Mouse (Mus musculus) adrenal gland, adult 18-20 months (tissue): Measurements from ENCODE around the gene Rad51c. TPM values are rescaled to one million over a fixed set of nuclear protein-coding genes. Genes with fewer than 3 reads are reported as not detected.
A peak's percentile ranks its signal among the peaks of the same experiment; 100 is the strongest.
"Not testable (repeated sequence)": the region's sequence is repeated elsewhere in the genome, so short reads cannot be mapped to it uniquely, and the experiment has no call there.

ENCODE experiments used
- DNase-seq, 2 experiments: peaks; one replicate each; pipeline ENCODE4 v3.0.0; 2021 to 2022; ENCODE audit warnings: low spot score in 2 of 2
- long read RNA-seq, 2 experiments: library from polyadenylated mRNA; stranded (forward); transcript quantifications; one replicate each; pipeline ENCODE4 v2.0.0; 2021
- total RNA-seq, 2 experiments: library from RNA; stranded (reverse); gene quantifications; 1 replicate in 1 of 2; 2 replicates in 1 of 2; pipeline ENCODE4 v1.2.3; 2021

Gene Rad51c
- total RNA-seq: 1 to 10 TPM; 2.8 to 4.9 TPM
- long read RNA-seq, experiment 1, partial matches to known transcripts: 0 of 2 reads
- long read RNA-seq, experiment 1, other reads (novel, unspliced or antisense): 0 of 2 reads
- long read RNA-seq, experiment 2, partial matches to known transcripts: 0 of 2 reads
- long read RNA-seq, experiment 2, other reads (novel, unspliced or antisense): 1 of 2 reads

DNA sequence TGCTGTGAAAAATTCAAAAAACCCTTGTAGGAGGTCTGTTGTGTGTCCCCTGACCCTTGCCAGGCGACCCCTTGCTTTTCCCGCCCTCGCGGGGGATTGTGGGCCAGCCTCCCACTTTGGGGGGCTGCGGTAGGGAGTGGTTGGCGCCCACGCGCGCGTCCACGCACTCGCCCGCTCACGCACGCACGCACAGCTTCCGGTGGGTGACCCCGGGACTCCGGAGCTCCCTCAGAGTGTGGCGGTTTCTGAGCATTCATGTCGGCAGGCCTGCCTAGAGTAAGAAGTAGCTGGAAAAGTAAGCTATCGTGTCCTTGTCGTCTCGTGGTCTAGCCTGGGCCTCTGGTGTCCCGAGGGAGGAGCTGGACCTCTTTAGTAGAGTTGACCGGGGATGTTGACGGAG is at the start of gene Rad51c, which contains the start of gene Tex14:
Gene Rad51c (minus strand): TSS at position 79 of the 400 bp plus-strand sequence.
Gene Tex14 (plus strand): TSS at position 190 of the 400 bp plus-strand sequence.
- peak; percentile 12 to 35 for DNase-seq

DNA sequence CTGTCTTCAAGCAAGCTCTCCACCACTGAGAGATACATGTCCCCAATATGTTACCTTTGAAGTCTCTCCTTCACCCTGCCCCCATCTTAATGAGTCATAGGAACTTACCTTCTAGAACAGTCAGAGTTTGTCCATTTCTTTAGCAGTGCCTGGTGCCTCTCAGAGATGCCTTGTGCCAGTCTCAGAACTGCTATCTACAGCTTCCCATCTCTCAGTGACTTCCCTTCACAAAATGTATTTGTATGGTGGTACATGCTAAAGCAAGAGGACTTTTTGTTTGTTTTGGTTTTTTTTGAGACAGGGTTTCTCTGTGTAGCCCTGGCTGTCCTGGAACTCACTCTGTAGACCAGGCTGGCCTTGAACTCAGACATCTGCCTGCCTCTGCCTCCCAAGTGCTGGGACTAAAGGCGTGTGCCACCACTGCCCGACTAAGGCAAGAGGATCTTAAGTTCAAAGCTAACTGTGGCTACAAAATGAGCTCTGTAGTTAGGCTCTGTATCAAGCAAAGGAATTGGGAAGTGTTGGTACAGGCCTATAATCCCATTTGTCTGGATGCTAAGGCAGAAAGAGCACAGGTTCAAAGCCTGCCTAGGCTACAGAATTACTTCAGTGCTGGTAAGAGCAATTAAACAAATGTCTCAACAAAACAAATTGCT is 49.4 kb upstream of the Rad51c start:
- DNase-seq: no peak

DNA sequence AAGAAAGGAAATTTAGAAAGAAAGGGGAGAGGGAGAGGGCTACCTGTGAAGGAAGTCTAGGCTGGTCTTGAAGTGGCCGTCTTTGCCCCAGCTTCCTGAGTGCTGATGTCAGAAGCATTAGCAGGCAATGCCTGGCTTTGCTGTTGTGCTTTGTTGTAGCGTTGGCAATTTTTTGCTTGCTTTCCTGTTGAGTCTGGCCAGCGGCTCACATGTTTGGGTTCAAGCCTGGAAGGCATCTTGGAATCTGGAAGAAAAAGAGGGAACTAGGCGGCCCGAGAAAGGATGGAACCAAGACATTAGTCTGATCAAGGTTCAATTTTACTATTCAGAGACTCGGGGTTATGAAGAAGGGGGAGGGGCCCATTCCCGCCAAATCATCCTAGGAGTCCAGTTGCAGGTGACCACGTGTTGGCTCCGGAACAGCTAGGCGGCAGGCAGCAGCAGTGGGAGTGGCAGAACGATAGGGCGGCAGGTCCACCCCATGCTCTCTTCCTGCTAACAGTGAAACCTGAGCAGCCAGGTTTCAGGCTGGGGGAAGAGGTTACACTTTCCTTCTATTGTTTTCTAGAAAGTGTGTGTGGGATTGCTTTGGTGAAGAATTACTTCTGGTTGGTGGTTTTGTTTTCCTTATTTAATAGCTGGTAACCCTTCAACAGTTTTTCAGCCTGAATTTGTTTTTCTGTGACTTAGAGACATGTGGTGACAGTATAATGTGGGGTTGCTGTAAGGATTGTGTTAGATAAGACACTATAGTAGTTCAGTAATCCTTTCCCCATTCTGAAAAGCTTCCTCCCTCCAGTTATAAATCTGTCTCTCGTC is 48.7 kb upstream of the Rad51c start:
- no peak for DNase-seq

DNA sequence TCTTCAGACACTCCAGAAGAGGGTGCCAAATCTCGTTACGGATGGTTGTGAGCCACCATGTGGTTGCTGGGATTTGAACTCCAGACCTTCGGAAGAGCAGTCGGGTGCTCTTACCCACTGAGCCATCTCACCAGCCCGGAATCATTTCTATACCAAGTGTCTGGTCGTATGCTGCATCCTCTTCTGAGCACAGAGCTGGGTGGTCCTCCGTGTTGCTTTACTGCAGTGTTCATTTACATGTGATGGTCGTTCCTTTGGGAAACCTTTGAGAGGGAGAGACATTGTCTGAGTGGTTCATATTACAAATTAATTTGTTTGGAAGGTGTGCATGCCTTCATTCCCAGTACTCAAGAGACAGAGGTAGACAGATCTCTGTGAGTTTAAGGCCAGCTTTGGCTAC is 48.0 kb upstream of the Rad51c start:
- not testable (repeated sequence) for DNase-seq

DNA sequence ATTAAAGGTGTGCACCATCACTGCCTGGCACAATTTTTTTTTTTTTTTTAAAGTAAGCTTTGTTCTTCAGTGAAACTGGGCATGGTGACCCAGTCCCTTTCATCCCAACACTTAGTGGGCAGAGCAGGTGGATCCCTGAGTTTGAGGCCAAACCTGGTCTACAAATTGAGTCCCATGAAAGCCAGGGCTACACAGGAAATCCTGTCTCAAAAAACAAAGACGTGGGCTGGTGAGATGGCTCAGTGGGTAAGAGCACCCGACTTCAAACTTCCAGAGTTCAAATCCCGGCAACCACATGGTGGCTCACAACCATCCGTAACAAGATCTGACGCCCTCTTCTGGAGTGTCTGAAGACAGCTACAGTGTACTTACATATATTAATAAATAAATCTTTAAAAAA is 45.1 kb upstream of the Rad51c start:
- not testable (repeated sequence) for DNase-seq

DNA sequence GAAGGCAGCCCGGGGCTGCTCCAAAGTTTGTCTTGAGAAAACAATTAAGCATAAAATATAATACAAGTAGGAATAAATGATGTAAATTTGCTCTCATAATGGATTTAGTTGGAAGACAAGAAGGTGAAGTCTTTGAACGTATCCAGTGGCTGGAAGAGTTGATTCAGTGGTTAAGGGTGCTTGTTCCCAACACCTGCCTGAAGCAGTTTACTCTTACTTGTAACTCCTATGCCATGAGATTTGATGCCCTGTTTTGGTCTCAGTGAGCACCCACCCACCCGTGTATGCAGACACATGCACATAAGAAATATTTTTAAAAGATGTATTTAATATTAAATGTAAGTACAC is 44.4 kb upstream of the Rad51c start:
- no peak for DNase-seq

DNA sequence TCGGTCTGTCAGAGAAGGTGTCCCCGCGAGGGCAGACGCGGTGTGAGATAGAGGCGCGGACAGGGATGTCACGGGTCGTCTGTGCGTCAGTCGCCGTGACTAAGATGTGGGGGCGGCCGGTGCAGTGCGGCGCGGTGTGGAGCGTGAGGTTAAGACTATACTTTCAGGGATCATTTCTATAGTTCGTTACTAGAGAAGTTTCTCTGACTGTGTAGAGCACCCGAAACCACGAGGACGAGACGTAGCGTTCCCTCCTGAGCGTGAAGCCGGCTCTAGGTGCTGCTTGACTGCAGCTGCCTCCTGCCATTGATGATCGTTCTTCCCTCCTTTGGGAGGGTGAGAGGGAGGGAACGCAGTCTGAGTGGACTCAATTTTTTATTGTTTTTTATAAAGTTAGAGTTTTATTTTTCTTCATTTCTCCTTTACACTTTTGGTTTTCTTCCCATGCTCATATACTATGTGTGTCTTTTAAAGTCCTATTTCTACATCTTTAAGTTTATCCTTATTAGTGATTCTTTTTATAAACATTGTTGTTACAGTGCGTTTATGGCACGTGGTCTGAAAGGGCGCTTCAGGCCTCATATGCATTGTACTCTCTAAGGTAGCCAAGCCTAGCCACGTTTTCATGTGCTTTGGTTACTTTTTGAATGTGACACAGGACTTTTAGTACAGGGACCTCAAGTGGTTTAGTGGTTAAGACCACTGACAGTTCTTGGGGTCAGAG is 43.9 kb upstream of the Rad51c start:
- not testable (repeated sequence) for DNase-seq

DNA sequence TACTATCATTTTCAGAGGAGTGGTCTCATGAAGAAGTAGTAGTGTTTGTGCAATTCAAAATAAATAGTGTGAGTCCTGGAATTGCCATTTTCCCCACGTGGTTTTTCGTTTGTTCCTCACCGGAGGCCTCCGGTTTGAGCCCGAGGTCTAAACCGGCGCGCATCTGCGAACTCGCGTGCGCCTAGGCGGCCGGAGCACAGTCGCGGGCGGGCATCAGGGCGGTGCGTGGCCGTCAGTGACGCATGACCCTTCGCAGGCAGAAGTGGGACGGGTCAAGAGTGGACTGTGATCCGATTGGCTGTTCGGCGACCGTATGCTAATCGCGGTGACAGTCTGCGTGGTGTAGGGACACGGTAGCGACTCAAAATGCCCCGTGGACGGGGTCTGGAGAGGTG is 43.3 kb upstream of the Rad51c start:
- DNase-seq: peak; percentile 83 to 84

DNA sequence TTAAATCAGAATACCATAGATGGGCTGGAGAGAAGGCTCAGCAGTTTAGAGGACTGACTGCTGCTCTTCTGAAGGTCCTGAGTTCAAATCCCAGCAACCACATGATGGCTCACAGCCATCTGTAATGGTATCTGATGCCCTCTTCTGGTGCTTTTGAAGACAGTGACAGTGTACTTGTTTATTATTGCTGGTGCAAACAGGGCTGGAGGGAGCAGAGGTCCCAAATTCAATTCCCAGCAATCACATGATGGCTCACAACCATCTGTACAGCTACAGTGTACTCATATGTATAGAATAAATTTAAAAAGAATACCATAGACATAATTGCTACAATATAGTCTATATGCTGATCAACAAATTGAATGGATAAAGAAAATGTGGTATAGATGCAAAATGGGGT is 42.7 kb upstream of the Rad51c start:
- DNase-seq: no peak

DNA sequence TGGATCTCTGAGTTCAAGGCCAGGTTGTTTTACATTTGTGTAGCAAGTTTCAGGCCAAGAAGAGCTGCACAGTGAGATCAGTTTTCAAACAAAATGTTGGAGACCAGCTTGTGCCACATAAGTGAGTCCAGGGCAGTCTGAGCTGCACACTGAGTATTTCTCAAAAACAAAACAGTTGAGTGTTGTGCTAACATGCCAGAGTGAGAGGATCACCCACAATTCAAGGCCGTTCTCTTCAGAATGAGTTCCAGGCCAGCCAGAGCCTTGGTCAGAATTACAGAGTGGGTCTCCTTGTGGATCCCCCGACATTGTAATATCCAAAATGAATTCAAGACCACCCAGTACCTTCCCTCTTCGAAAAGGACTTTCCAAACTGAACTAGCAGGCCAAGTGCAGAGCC is 41.4 kb upstream of the Rad51c start:
- DNase-seq: no peak

DNA sequence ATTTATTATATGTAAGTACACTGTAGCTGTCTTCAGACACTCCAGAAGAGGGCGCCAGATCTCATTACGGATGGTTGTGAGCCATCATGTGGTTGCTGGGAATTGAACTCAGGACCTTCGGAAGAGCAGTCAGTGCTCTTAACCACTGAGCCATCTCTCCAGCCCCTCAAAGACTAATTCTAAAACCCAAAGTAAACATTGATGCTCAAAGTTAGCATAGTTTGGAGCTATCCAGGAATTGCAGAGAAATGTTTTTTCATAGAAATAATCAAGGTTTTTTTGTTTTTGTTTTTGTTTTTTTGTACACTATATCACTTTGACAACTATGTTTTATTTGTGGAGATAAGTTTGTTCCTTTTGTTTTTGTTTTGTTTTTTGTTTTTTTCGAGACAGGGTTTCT is 40.8 kb upstream of the Rad51c start:
- DNase-seq: not testable (repeated sequence)

DNA sequence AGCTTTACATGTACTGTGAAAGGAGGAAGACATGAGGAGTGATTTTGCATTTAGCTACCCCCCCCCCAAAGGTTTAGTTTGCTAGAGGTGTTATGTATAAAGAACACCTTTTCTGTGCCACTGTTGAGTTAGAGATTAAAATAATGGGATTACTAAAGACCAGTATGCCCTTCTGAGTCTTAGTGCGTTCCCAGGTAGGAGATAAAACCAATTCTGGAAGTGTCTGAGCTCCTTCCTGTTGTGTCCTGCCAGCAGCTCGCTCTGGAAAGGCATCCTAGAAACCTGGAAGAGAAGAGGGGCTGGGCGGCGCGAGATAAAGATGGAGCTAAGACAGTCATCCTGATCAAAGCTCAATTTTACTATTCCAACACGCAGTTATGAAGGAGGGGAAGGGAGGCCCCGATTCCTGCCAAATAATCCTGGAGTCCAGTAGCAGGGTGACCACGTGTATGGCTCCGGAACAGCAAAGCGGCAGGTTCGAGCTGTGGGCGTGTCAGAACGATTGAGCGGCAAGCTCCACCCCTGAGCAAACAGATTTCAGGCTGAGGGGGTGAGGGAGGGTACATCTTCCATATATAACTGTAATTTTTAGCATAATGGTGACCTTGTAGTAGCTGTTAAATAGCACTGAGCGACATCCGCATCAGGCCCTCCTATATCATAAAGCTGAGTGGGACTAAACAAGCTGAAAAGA is 40.1 kb upstream of the Rad51c start:
- no peak for DNase-seq

DNA sequence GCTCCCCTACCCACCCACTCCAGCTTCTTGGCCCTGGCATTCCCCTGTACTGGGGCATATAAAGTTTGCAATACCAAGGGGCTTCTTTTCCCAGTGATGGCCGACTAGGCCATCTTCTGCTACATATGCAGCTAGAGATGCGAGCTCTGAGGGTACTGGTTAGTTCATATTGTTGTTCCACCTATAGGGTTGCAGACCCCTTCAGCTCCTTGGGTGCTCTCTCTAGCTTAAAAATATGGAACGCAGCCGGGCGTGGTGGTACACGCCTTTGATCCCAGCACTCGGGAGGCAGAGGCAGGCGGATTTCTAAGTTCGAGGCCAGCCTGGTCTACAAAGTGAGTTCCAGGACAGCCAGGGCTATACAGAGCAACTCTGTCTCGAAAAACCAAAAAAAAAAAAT is 39.3 kb upstream of the Rad51c start:
- not testable (repeated sequence) for DNase-seq

DNA sequence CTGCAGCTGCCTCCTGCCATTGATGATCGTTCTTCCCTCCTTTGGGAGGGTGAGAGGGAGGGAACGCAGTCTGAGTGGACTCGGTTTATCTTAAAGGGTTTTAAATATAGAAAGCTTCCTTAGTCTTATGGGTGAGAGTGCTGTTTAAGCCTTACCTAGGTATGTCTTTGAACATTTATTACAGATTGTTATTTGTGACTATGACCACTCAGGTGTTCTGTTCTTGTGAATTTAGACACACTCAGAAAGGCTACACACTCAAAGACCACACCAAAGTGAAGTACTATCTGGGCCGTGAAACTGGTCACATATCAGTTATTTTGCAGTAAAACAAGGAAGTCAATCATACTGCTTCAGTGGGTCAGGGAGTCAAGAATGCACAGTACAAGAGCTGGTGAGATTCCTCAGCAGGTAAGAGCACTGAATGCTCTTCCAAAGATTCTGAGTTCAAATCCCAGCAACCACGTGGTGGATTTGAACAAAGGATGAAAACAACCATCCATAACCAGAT is 38.7 kb upstream of the Rad51c start:
- DNase-seq: no peak

DNA sequence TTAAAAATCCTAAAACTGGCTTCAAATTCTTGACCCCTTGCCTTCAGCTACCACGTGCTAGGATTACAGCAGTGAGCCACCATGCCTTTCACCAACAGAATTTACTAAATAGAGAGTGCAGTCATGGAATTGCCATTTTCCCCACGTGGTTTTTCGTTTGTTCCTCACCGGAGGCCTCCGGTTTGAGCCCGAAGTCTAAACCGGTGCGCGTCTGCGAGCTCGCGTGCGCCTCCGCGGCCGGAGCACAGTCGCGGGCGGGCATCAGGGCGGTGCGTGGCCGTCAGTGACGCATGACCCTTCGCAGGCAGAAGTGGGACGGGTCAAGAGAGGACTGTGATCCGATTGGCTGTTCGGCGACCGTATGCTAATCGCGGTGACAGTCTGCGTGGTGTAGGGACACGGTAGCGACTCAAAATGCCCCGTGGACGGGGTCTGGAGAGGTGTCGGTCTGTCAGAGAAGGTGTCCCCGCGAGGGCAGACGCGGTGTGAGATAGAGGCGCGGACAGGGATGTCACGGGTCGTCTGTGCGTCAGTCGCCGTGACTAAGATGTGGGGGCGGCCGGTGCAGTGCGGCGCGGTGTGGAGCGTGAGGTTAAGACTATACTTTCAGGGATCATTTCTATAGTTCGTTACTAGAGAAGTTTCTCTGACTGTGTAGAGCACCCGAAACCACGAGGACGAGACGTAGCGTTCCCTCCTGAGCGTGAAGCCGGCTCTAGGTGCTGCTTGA is 38.1 kb upstream of the Rad51c start:
- DNase-seq: peak; percentile 74

DNA sequence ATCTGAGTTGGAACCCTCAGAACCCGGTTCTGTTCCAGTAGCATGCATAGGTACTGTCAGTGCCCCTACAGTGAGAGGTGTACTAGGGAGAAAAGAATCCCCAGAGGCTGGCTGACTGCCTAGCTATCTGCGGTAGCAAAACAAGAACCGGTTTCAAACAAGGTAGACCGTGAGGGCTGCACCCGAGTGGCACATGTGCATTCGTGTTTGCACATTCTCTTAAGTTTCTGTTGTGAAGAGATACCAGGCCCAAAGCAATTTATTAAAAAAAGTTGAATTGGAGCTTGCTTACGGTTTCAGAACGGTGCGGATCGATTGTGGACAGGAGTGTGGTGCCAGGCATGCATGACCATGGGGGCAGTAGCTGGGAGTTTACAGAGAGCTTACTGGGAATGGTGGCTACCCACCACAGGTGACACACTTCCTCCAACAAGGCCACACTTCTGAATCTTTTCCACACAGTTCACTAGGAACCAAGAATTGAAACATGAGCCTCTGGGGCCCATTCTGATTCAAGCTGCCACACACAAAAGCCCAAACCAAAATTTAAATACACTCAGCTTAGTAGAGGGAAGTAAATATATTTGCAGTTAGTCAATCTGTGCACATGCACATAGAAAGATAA is 35.2 kb upstream of the Rad51c start:
- DNase-seq: no peak

DNA sequence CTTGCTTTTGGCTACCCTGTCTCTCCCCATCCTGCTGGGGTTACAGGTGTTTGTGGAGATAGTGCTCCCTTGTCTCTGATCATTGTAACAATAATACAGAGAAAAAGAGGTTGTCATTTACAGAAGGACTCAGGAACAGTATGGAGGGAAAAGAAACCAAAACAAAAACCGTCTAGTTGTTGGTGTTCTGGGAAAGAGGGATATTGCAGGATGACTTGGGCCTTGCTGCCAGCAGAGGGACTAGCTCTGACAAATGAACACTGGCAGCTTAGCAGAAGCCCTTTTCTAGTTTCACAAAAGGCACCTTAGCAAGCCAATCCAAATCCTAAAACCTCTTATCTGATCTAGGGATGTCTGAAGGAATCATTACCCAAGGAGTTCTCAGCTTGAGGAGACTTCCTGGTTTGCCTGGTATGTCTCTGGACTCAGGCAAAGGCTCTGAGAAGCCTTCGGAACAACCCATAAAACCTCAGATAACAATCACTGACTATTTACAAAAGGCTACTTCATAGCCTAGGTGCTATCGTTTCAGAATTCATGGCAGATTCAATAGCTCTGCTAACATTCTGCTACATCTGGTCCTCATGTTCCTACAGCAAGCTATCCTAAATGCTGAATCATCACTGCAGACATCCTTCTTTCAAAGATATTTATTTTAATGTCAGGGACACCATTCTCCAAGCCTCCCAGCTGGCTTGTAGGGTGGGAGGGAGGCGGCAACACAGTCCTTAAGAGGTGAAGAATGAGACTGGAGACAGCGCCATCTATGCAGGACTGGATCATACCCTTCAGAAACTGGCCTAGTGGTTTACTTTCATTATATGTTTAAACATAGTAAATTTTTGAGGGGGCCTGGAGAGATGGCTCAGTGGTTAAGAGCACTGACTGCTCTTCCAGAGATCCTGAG is 31.8 kb upstream of the Rad51c start:
- no peak for DNase-seq

DNA sequence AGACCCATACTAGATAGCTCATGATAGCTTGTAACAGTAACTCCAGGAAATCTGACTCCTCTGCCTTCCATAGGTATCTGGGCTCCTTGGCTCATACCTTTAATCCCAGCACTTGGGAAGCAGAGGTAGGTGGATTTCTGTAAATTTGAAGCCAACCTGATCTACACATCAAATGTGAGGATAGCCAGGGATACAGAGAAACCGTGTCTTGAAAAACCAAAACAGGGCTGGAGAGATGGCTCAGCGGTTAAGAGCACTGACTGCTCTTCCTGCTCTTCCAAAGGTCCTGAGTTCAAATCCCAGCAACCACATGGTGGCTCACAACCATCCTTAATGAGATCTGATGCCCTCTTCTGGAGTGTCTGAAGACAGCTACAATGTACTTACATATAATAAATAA is 30.4 kb upstream of the Rad51c start:
- not testable (repeated sequence) for DNase-seq
